Mouse (Mus musculus): Measurements from ENCODE around the gene Klk15.
"Not testable (repeated sequence)": the region's sequence is repeated elsewhere in the genome, so short reads cannot be mapped to it uniquely, and the experiment has no call there.

Klk15 gene

DNA sequence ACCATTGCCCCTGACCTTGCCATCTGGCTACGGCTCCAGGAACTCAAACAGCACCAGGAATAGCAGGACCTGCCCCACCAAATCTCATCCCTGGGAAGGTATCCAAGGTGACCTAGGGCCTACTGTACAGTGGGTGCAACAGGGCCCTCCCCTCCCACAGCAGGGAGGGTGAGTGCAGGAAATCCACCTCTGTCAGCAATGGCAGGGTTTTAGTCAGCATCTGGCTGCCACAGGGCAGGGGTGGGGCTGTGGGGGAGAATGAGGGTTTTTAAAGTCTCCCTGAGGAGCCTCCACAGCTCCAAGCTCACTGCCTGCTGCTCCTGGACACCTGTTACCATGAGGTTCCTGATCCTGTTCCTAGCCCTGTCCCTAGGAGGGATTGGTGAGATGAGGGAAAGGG is 42.2 kb downstream of the Klk15 start, which contains the start of gene Klk1b9:
Gene Klk1b9 (plus strand): TSS at position 301 of the 400 bp plus-strand sequence.
- DNase-seq (ENCODE audit: low spot score in 2 of 2): not testable (repeated sequence)

DNA sequence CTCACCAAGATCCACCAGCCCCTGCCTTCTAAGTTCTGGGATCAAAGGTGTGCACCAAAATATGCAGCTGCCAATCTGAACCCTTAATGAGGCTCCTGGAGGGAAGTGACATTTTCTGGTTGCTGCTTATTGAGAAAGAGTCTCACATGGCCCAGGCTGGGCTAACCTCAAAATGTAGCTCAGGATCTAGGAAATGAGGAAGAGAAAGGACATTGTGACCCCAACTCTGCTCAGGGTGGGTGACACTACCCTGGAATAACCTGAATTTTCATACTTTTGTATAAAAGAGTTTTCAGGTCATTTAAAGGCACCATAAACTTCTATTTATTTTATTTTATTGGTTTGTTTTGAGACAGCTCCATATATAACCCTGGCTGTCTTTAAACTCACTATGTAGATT is 52.1 kb downstream of the Klk15 start:
- DNase-seq (ENCODE audit: low spot score in 2 of 2): no peak
